Mouse (Mus musculus) lung, embryonic 15.5 days (tissue): ENCODE measurements around the gene Psip1. TPM values are rescaled to one million over a fixed set of nuclear protein-coding genes. Genes with fewer than 3 reads are reported as not detected.
A peak's percentile ranks its signal among the peaks of the same experiment; 100 is the strongest.

Source experiments
- ATAC-seq: fragments of 200-750 bp; cut with Nextera tagmentation; 2 replicates; pipeline ENCODE4 v1.8.0; 2017; ENCODE audit warnings: moderate number of reproducible peaks, borderline replicate concordance; ENCODE audit not compliant: low FRiP score, low TSS enrichment; ENCODE audit errors: extremely low read depth
- H3K27ac ChIP-seq: fragments of 300-500 bp; sonication (generic); 2 replicates; pipeline ENCODE4 v1.5.1; 2015; ENCODE audit warnings: moderate library complexity, mild to moderate bottlenecking, inconsistent platforms
- H3K27me3 ChIP-seq: fragments of 300-500 bp; sonication (generic); 2 replicates; pipeline ENCODE4 v1.6.1; 2015; ENCODE audit warnings: inconsistent platforms
- H3K36me3 ChIP-seq: fragments of 300-500 bp; sonication (generic); 2 replicates; pipeline ENCODE4 v1.6.1; 2015; ENCODE audit warnings: inconsistent platforms
- H3K4me1 ChIP-seq: fragments of 300-500 bp; sonication (generic); 2 replicates; pipeline ENCODE4 v1.6.1; 2015; ENCODE audit warnings: inconsistent platforms
- H3K4me2 ChIP-seq: fragments of 300-500 bp; sonication (generic); 2 replicates; pipeline ENCODE4 v1.6.1; 2015; ENCODE audit warnings: inconsistent platforms, mild to moderate bottlenecking, moderate library complexity
- H3K4me3 ChIP-seq: fragments of 300-500 bp; sonication (generic); 2 replicates; pipeline ENCODE4 v1.5.1; 2015; ENCODE audit warnings: mild to moderate bottlenecking, inconsistent platforms
- H3K9ac ChIP-seq: fragments of 300-500 bp; sonication (generic); 2 replicates; pipeline ENCODE4 v1.6.1; 2015; ENCODE audit warnings: inconsistent platforms
- H3K9me3 ChIP-seq: fragments of 300-500 bp; sonication (generic); 2 replicates; pipeline ENCODE4 v1.6.1; 2016; ENCODE audit warnings: inconsistent platforms
- WGBS: fragments of 180-500 bp; shearing (Covaris S2); methylation state at CpG from one replicate; pipeline ENCODE4 v1.1.7; 2015; 5-methylcytosine and 5-hydroxymethylcytosine counted together
- polyA plus RNA-seq: library from polyadenylated mRNA; unstranded; fragments of >200 nt; fragmentation: Nextera tagmentation; extraction: Ambion mirVana; gene quantifications from 2 replicates; pipeline ENCODE4 v1.2.1, GENCODE M21; 2015

Psip1 gene
- polyA plus RNA-seq, 1 experiment from 2014 or later = 119 TPM

DNA sequence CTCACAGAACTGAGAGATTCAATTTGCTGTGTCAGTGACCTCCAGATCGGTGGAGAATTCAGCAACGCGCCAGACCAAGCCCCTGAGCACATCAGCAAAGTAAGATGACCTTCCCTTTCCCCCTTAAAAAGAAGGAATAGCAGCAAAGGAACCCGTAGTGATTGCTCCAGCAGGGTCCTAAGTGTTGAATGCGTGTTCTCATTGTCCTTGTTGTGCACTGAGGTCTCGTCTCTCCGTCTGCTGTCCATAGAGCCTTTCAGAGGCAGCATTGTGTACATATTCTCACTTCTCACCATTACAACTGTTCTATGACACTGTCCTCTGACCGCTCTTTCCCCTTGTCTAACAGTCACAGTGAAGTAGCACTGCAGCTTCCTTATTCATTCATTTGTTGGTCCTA is 49.9 kb downstream of the Psip1 start:
- 92% methylated on average over 8 of the region's 8 CpGs for WGBS
- Histone ChIP-seq H3K4me2 (no peak overlapping the region), H3K9ac (no peak overlapping the region), H3K9me3 (no peaks in the 10 kb centered on the region), H3K4me1 (no peaks in the 10 kb centered on the region), H3K27ac (no peak overlapping the region), H3K27me3 (no peaks in the 10 kb centered on the region), H3K4me3 (no peak overlapping the region), H3K36me3 (peaks cover 59% of the 10 kb centered on the region)
- ATAC-seq = no peak

- 88% methylated on average over 6 of the region's 6 CpGs for WGBS
- H3K4me3 ChIP-seq = no peak overlapping the region
- no peaks in the 10 kb centered on the region for H3K4me1 ChIP-seq
- no peaks in the 10 kb centered on the region for H3K9me3 ChIP-seq
- no peak for ATAC-seq
- no peaks in the 10 kb centered on the region for H3K27me3 ChIP-seq
- H3K4me2 ChIP-seq = no peak overlapping the region
- no peak overlapping the region for H3K9ac ChIP-seq
- no peak overlapping the region for H3K27ac ChIP-seq
- peaks cover 58% of the 10 kb centered on the region for H3K36me3 ChIP-seq
Observed at GRCm38 (mm10) chr4:83432901-83433300, 53.4 kb downstream of the Psip1 start.

- no peak for ATAC-seq
- 95% methylated on average over 7 of the region's 7 CpGs for WGBS
Observed at GRCm38 (mm10) chr4:83431950-83432349, 54.3 kb downstream of the Psip1 start.

GRCm38 (mm10) chr4:83428845-83429244 is 57.4 kb downstream of the Psip1 start:
- Histone ChIP-seq H3K36me3 (peaks cover 49% of the 10 kb centered on the region), H3K4me2 (no peak overlapping the region), H3K9me3 (no peaks in the 10 kb centered on the region), H3K27me3 (no peaks in the 10 kb centered on the region), H3K4me3 (no peak overlapping the region), H3K4me1 (no peaks in the 10 kb centered on the region), H3K27ac (no peak overlapping the region), H3K9ac (no peak overlapping the region)
- no peak for ATAC-seq
- 86% methylated on average over 4 of the region's 4 CpGs for WGBS

More at GRCm38 (mm10) chr4:83431950-83432349, 54.3 kb downstream of the Psip1 start:
- Histone ChIP-seq H3K9me3 (no peaks in the 10 kb centered on the region), H3K4me2 (no peak overlapping the region), H3K36me3 (peaks cover 62% of the 10 kb centered on the region), H3K27me3 (no peaks in the 10 kb centered on the region), H3K4me3 (no peak overlapping the region), H3K9ac (no peak overlapping the region), H3K27ac (no peak overlapping the region), H3K4me1 (no peaks in the 10 kb centered on the region)

DNA sequence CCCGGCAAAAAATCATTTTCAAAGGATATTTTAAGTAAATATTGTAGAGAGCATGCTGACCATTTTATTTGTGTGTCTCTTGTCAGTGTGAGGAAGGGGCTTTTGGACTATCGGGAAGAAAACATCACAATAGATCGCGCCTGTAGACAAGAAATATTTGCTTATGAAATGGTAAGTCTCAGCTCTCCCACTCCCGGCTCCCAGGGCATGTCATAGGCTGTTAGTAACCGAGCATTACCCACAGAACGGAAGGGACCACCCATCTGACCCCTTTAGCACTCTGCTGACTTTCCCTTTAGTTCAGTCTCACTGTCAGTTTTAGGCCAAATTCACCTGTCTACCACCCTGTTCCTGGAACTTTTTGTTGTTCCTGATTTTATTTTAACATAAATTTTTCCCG is 58.6 kb downstream of the Psip1 start:
- ATAC-seq = no peak
- Histone ChIP-seq H3K4me1 (no peaks in the 10 kb centered on the region), H3K9ac (no peak overlapping the region), H3K27ac (no peak overlapping the region), H3K4me2 (no peak overlapping the region), H3K27me3 (no peaks in the 10 kb centered on the region), H3K9me3 (no peaks in the 10 kb centered on the region), H3K4me3 (no peak overlapping the region), H3K36me3 (peaks cover 53% of the 10 kb centered on the region)
- WGBS = 91% methylated on average over 8 of the region's 8 CpGs

DNA sequence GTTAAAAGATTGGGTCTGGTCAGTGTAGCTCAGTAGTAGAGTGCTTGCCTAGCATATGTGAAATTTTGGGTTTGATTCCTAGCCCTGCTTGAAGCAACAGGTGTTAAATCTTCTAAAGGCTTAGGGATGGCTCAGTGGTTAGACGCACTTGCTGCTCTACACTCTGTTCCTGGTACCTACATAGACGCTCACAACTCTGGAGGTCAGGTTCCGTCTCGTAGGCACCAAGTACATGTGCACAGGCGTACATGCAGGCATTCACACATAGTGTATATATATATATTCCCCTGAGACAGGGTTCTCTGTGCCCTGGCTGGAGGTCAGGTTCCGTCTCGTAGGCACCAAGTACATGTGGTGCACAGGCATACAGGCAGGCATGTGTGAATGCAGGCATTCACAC is 59.1 kb downstream of the Psip1 start:
- Histone ChIP-seq H3K27me3 (no peaks in the 10 kb centered on the region), H3K27ac (no peak overlapping the region), H3K4me1 (no peaks in the 10 kb centered on the region), H3K4me3 (no peak overlapping the region), H3K4me2 (no peak overlapping the region), H3K9ac (no peak overlapping the region), H3K36me3 (peaks cover 53% of the 10 kb centered on the region), H3K9me3 (no peaks in the 10 kb centered on the region)
- ATAC-seq = no peak
- WGBS = 92% methylated on average over 7 of the region's 7 CpGs

- no peak for ATAC-seq
- Histone ChIP-seq H3K4me1 (no peaks in the 10 kb centered on the region), H3K4me3 (no peak overlapping the region), H3K36me3 (peaks cover 49% of the 10 kb centered on the region), H3K4me2 (no peak overlapping the region), H3K27ac (no peak overlapping the region), H3K9ac (no peak overlapping the region), H3K9me3 (no peaks in the 10 kb centered on the region), H3K27me3 (no peaks in the 10 kb centered on the region)
- 93% methylated on average over 4 of the region's 4 CpGs for WGBS
Observed at GRCm38 (mm10) chr4:83425119-83425518, 61.1 kb downstream of the Psip1 start.

GRCm38 (mm10) chr4:83423641-83424040 is 62.6 kb downstream of the Psip1 start:
- H3K9me3 ChIP-seq = no peaks in the 10 kb centered on the region
- WGBS = 93% methylated on average over 6 of the region's 6 CpGs
- peaks cover 37% of the 10 kb centered on the region for H3K36me3 ChIP-seq
- no peak overlapping the region for H3K27ac ChIP-seq
- H3K4me3 ChIP-seq = no peak overlapping the region
- H3K4me2 ChIP-seq = no peak overlapping the region
- peaks cover 9% of the 10 kb centered on the region for H3K4me1 ChIP-seq
- no peak overlapping the region for H3K9ac ChIP-seq
- H3K27me3 ChIP-seq = no peaks in the 10 kb centered on the region
- no peak; the same call in 1 of the 2 replicates for ATAC-seq

DNA sequence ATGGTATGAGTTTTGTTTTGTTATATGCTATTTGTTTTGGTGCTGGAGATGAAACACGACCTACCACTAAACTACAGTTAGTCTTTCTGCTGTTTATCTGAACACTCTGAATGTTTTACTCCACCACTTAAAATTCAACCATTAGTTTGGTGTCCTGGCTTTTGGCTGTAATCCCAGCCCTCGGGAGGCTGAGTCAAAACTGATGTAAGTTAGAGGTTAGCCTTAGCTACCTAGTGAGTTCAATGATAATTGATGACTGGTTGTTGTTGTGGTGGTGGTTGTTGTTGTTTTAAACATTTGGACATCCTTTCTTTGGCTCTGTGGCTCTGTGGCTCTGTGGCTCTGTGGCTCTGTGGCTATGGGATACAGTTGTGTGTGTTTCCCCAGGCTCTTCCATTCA is 67.5 kb downstream of the Psip1 start:
- no peak for ATAC-seq
- Histone ChIP-seq H3K4me1 (peaks cover 14% of the 10 kb centered on the region), H3K4me2 (peak overlapping the region; percentile 63), H3K9me3 (no peaks in the 10 kb centered on the region), H3K36me3 (peaks cover 8% of the 10 kb centered on the region), H3K27ac (no peak overlapping the region), H3K27me3 (no peaks in the 10 kb centered on the region), H3K4me3 (peak overlapping the region; percentile 96), H3K9ac (0 out of 2 replicates have a peak overlapping the region, but pooled peaks have one; percentile 92)
- WGBS = 62% methylated on average over 2 of the region's 2 CpGs

DNA sequence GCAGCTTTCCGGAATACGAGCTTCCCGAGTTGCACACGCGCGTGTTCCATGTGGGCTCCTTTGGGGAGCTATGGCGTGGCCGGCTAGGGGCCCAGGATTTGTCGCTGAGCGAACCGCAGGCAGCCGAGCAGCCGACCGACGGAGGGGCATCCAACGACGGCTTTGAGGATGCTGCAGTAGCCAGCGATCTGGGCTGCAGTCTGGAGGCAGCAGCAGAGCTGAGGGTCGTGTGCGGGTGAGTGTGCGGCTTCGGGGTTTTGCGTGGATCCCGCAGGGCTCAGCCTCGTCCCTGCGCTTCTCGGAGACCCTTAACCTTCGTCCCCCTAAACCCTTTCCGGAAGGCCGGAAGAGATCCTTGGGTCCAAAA is 68.5 kb downstream of the Psip1 start:
- Histone ChIP-seq H3K4me1 (peaks cover 14% of the 10 kb centered on the region), H3K9me3 (no peaks in the 10 kb centered on the region), H3K9ac (peak overlapping the region; percentile 92), H3K27me3 (no peaks in the 10 kb centered on the region), H3K4me2 (peak overlapping the region; percentile 63), H3K36me3 (no peaks in the 10 kb centered on the region; the same call in 1 of the 2 replicates), H3K4me3 (peak overlapping the region; percentile 96), H3K27ac (peak overlapping the region; percentile 71)
- WGBS = under 1% methylated on average over 30 of the region's 30 CpGs
- ATAC-seq = peak; percentile 67

- Histone ChIP-seq H3K4me2 (peak within 1 kb of the TSS; percentile 63), H3K27ac (peak within 1 kb of the TSS; percentile 85), H3K36me3 (no peaks in the 10 kb centered on the region), H3K9me3 (no peaks in the 10 kb centered on the region), H3K27me3 (no peaks in the 10 kb centered on the region), H3K4me1 (peaks cover 14% of the 10 kb centered on the region), H3K4me3 (peak within 1 kb of the TSS; percentile 96), H3K9ac (peak within 1 kb of the TSS; percentile 92)
- under 1% methylated on average over 41 of the region's 41 CpGs for WGBS
- peak; percentile 100 for ATAC-seq
Observed at GRCm38 (mm10) chr4:83417160-83417819, 69.0 kb downstream of the Psip1 start, which contains the start of gene Snapc3. TSS of gene Snapc3 (plus strand) at chr4:83417724.

GRCm38 (mm10) chr4:83414241-83414824 is 71.9 kb downstream of the Psip1 start:
- no peak overlapping the region for H3K27ac ChIP-seq
- ATAC-seq = no peak
- H3K27me3 ChIP-seq = no peaks in the 10 kb centered on the region
- no peaks in the 10 kb centered on the region for H3K9me3 ChIP-seq
- no peaks in the 10 kb centered on the region for H3K36me3 ChIP-seq
- H3K9ac ChIP-seq = no peak overlapping the region
- H3K4me3 ChIP-seq = no peak overlapping the region
- H3K4me2 ChIP-seq = no peak overlapping the region
- H3K4me1 ChIP-seq = peaks cover 11% of the 10 kb centered on the region
- WGBS = 79% methylated on average over 5 of the region's 5 CpGs
